Comparison of ENCODE assay signal across 10 mouse cellular contexts in the genomic region with DNA sequence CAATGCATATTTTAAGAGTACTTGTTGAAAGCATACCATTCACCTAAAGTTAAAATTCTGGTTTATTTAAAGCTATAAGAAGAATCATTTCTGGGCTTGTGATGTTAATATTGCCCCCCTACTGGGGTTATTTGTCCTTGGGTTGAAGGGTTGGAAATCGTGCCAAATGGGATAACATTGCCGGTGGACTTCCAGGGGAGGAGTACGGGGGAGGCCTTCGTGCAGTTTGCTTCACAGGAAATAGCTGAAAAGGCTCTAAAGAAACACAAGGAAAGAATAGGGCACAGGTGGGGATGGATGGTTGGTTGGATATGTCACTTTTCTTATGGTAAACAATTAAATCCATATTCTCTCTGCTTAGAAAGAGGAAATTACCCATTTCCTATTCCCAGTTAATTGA. TPM values are rescaled to one million over a fixed set of nuclear protein-coding genes. Genes with fewer than 3 reads are reported as not detected.
DNase-seq lines count a peak whose midpoint lies in the region; ATAC-seq and TF ChIP-seq lines count a peak whose summit lies in the region.
"Had no signal": no experiment of that assay in that cellular context is flagged by ENCODE, and none has a peak within 500 bp of the region (broad histone marks: within the 10 kb centered on the region; RNA-seq: fewer than 3 reads in every experiment).

No protein-coding gene starts in this region.

- H3K27me3 ChIP-seq in heart, embryonic 12.5 days (replicated peaks) = no peaks in the 10 kb centered on the region
- no peaks in the 10 kb centered on the region for H3K27me3 ChIP-seq in MEL (ENCODE audit: control insufficient read depth in 1 of 2, insufficient read depth in 2 of 2, low read length in 2 of 2)
- no peaks in the 10 kb centered on the region for H3K27me3 ChIP-seq in hindbrain, embryonic 12.5 days
- peaks cover 2% of the 10 kb centered on the region; the same call in 1 of the 2 replicates for H3K27me3 ChIP-seq in midbrain, embryonic 10.5 days (ENCODE audit: low read depth, poor library complexity, severe bottlenecking)

- H3K4me3 ChIP-seq in heart, embryonic 12.5 days = peak overlapping the region; percentile 18
- H3K4me3 ChIP-seq in MEL (ENCODE audit: control insufficient read depth in 1 of 2, insufficient read depth in 1 of 2, low read depth in 2 of 2, low read length in 2 of 2) = no peak overlapping the region; a peak in 1 of 4 replicates
- peak overlapping the region; percentile 18; the same call in 1 of the 2 replicates for H3K4me3 ChIP-seq in hindbrain, embryonic 12.5 days
- H3K4me3 ChIP-seq in midbrain, embryonic 10.5 days = peak overlapping the region; percentile 39

- no peak for TF ChIP-seq CTCF in MEL (IDR thresholded peaks at IDR 0.05 in 2 of 3, conservative IDR thresholded peaks at IDR 0.05 in 1 of 3; ENCODE audit: control insufficient read depth in 1 of 3, insufficient read depth in 1 of 3, low read depth in 2 of 3, low read length in 3 of 3, poor library complexity in 1 of 3, severe bottlenecking in 1 of 3)

- no peak for DNase-seq in heart, adult 9 months (ENCODE audit: low spot score in 2 of 2)
- DNase-seq in MEL (ENCODE audit: low read depth, low spot score) = no peak
- DNase-seq in midbrain, embryonic 10.5 days (ENCODE audit: low spot score) = no peak
- DNase-seq in right cerebral cortex, postnatal 14 days = no peak
- no peak for DNase-seq in frontal cortex, postnatal 25 days (ENCODE audit: low spot score in 2 of 2)
- DNase-seq in cerebellum, adult 11-12 months = no peak
- DNase-seq: gastrocnemius, postnatal 25 days; lung, postnatal 14 days had no signal

- no peak overlapping the region for H3K27ac ChIP-seq in heart, embryonic 12.5 days (ENCODE audit: poor library complexity, severe bottlenecking)
- H3K27ac ChIP-seq in MEL (ENCODE audit: control insufficient read depth, low read depth, low read length) = no peak overlapping the region
- H3K27ac ChIP-seq in hindbrain, embryonic 12.5 days = no peak overlapping the region
- H3K27ac ChIP-seq in midbrain, embryonic 10.5 days (replicated peaks) = no peak overlapping the region

- H3K4me1 ChIP-seq in heart, embryonic 12.5 days (replicated peaks) = peaks cover 8% of the 10 kb centered on the region
- peaks cover 0 to 7% of the 10 kb centered on the region in 2 experiments; a peak in 3 of 4 replicates for H3K4me1 ChIP-seq in MEL (ENCODE audit: control insufficient read depth in 1 of 2, insufficient read depth in 2 of 2, low read length in 2 of 2)
- H3K4me1 ChIP-seq in hindbrain, embryonic 12.5 days = peaks cover 17% of the 10 kb centered on the region
- H3K4me1 ChIP-seq in midbrain, embryonic 10.5 days = peaks cover 37% of the 10 kb centered on the region

- peaks cover 43% of the 10 kb centered on the region for H3K36me3 ChIP-seq in heart, embryonic 12.5 days
- peaks cover 42 to 70% of the 10 kb centered on the region in 2 experiments for H3K36me3 ChIP-seq in MEL (ENCODE audit: control insufficient read depth in 1 of 2, insufficient read depth in 2 of 2, low read length in 2 of 2)
- peaks cover 38% of the 10 kb centered on the region for H3K36me3 ChIP-seq in hindbrain, embryonic 12.5 days
- peaks cover 78% of the 10 kb centered on the region for H3K36me3 ChIP-seq in midbrain, embryonic 10.5 days

- no peaks in the 10 kb centered on the region for H3K9me3 ChIP-seq in heart, embryonic 12.5 days (replicated peaks)
- no peaks in the 10 kb centered on the region for H3K9me3 ChIP-seq in MEL (replicated peaks; ENCODE audit: insufficient read depth, low read length)
- no peaks in the 10 kb centered on the region for H3K9me3 ChIP-seq in hindbrain, embryonic 12.5 days (replicated peaks)
- H3K9me3 ChIP-seq in midbrain, embryonic 10.5 days (replicated peaks) = no peaks in the 10 kb centered on the region

- 38% methylated on average over 4 of the region's 4 CpGs for WGBS in heart, embryonic 12.5 days
- WGBS in hindbrain, embryonic 12.5 days = 43% methylated on average over 4 of the region's 4 CpGs
- WGBS in midbrain, embryonic 10.5 days = 74% methylated on average over 4 of the region's 4 CpGs

- peaks cover 33% of the 10 kb centered on the region for H3K79me2 ChIP-seq in MEL (ENCODE audit: control insufficient read depth, insufficient read depth, low read length, poor library complexity)

- no peak for TF ChIP-seq EP300 in MEL (IDR thresholded peaks at IDR 0.05; ENCODE audit: low read depth in 1 of 2, low read length in 2 of 2)

- no peak; a peak in 2 of 4 replicates for TF ChIP-seq POLR2A in MEL (IDR thresholded peaks at IDR 0.05; ENCODE audit: control insufficient read depth in 1 of 2, insufficient read depth in 1 of 2, low read depth in 1 of 2, low read length in 2 of 2, poor library complexity in 1 of 2)

- no peak for ATAC-seq in heart, embryonic 12.5 days (ENCODE audit: insufficient number of reproducible peaks, low FRiP score)
- ATAC-seq in hindbrain, embryonic 12.5 days (ENCODE audit: low FRiP score) = no peak

- no peak overlapping the region for H3K9ac ChIP-seq in heart, embryonic 12.5 days
- H3K9ac ChIP-seq in MEL (ENCODE audit: control insufficient read depth, low read depth, low read length, poor library complexity, severe bottlenecking) = 0 out of 2 replicates have a peak overlapping the region, but pooled peaks have one; percentile 3
- H3K9ac ChIP-seq in hindbrain, embryonic 12.5 days = no peak overlapping the region

- no peak for TF ChIP-seq RAD21 in MEL (IDR thresholded peaks at IDR 0.05; ENCODE audit: low read depth, low read length)

- H3K4me2 ChIP-seq in heart, embryonic 12.5 days = peak overlapping the region; percentile 52
- peak overlapping the region; percentile 51 for H3K4me2 ChIP-seq in hindbrain, embryonic 12.5 days (replicated peaks)

TF ChIP-seq in MEL, 35 proteins besides CTCF, POLR2A, EP300 and RAD21:
- TF ChIP-seq POLR2AphosphoS2 (IDR thresholded peaks at IDR 0.05; ENCODE audit: low read length) (peak; percentile 4; the same call in 1 of the 2 replicates), ZC3H11A (IDR thresholded peaks at IDR 0.05; ENCODE audit: low read depth, low read length) (no peak), CHD1 (IDR thresholded peaks at IDR 0.05; ENCODE audit: low read depth, low read length) (0 out of 2 replicates have a peak, but pooled peaks have one; percentile 9), HCFC1 (IDR thresholded peaks at IDR 0.05; ENCODE audit: low read depth, low read length) (no peak), USF2 (IDR thresholded peaks at IDR 0.05; ENCODE audit: borderline replicate concordance in 1 of 2, insufficient read depth in 1 of 2, low read depth in 1 of 2, low read length in 2 of 2) (no peak)
TF ChIP-seq in MEL: peak in this region for 2.

RNA-seq across cellular contexts. Expression of a gene that starts 4.5 kb away (rescaled TPM):
- polyA plus RNA-seq in heart, embryonic 12.5 days (2016; fragmentation: Nextera tagmentation; extraction: Ambion mirVana) = 255 and 272 TPM in 2 replicates
- total RNA-seq in MEL (2012; rRNA removed) = 227 and 232 TPM in 2 replicates
- polyA plus RNA-seq in MEL (2012; ENCODE audit: insufficient read depth in 1 of 2, insufficient read length in 2 of 2, low read depth in 1 of 2, low replicate concordance in 2 of 2, missing spikeins in 1 of 2) = 100 to 1,000 TPM; 425 to 552 TPM
- 623 and 641 TPM in 2 replicates for polyA plus RNA-seq in hindbrain, embryonic 12.5 days (2016; fragmentation: Nextera tagmentation; extraction: Ambion mirVana)
- 612 and 627 TPM in 2 replicates for polyA plus RNA-seq in midbrain, embryonic 10.5 days (2016; fragmentation: Nextera tagmentation; extraction: Ambion mirVana)

RNA-seq across cellular contexts. Expression of a gene that starts 27.0 kb away (rescaled TPM):
- polyA plus RNA-seq in heart, embryonic 12.5 days (2016; fragmentation: Nextera tagmentation; extraction: Ambion mirVana) = 0.26 TPM in 1 of 2 replicates, not detected in the other
- 0.23 and 0.42 TPM in 2 replicates for total RNA-seq in MEL (2012; rRNA removed)
- polyA plus RNA-seq in MEL (2012; ENCODE audit: insufficient read depth in 1 of 2, insufficient read length in 2 of 2, low read depth in 1 of 2, low replicate concordance in 2 of 2, missing spikeins in 1 of 2) = under 1 TPM in 1 of 2 experiments, not detected in 1; 0.31 TPM
- 0.65 TPM in 1 of 2 replicates, not detected in the other for polyA plus RNA-seq in hindbrain, embryonic 12.5 days (2016; fragmentation: Nextera tagmentation; extraction: Ambion mirVana)
- 0.20 and 0.35 TPM in 2 replicates for polyA plus RNA-seq in midbrain, embryonic 10.5 days (2016; fragmentation: Nextera tagmentation; extraction: Ambion mirVana)
- total RNA-seq: gastrocnemius, postnatal 25 days had no signal

RNA-seq across cellular contexts. Expression of a gene that starts 49.6 kb away (rescaled TPM):
- polyA plus RNA-seq in heart, embryonic 12.5 days (2016; fragmentation: Nextera tagmentation; extraction: Ambion mirVana) = 19.6 and 21.8 TPM in 2 replicates
- total RNA-seq in MEL (2012; rRNA removed) = 13.8 and 18.4 TPM in 2 replicates
- polyA plus RNA-seq in MEL (2012; ENCODE audit: insufficient read depth in 1 of 2, insufficient read length in 2 of 2, low read depth in 1 of 2, low replicate concordance in 2 of 2, missing spikeins in 1 of 2) = 10 to 100 TPM in 1 of 2 experiments, not detected in 1; 17.8 TPM
- polyA plus RNA-seq in hindbrain, embryonic 12.5 days (2016; fragmentation: Nextera tagmentation; extraction: Ambion mirVana) = 25.8 and 26.7 TPM in 2 replicates
- polyA plus RNA-seq in midbrain, embryonic 10.5 days (2016; fragmentation: Nextera tagmentation; extraction: Ambion mirVana) = 21.1 and 22.3 TPM in 2 replicates

RNA-seq across cellular contexts. Expression of a gene that starts 55.8 kb away (rescaled TPM):
- polyA plus RNA-seq in heart, embryonic 12.5 days (2016; fragmentation: Nextera tagmentation; extraction: Ambion mirVana) = 331 and 334 TPM in 2 replicates
- total RNA-seq in MEL (2012; rRNA removed) = 785 and 867 TPM in 2 replicates
- 100 to 1,000 TPM; 390 to 464 TPM for polyA plus RNA-seq in MEL (2012; ENCODE audit: insufficient read depth in 1 of 2, insufficient read length in 2 of 2, low read depth in 1 of 2, low replicate concordance in 2 of 2, missing spikeins in 1 of 2)
- polyA plus RNA-seq in hindbrain, embryonic 12.5 days (2016; fragmentation: Nextera tagmentation; extraction: Ambion mirVana) = 308 and 311 TPM in 2 replicates
- polyA plus RNA-seq in midbrain, embryonic 10.5 days (2016; fragmentation: Nextera tagmentation; extraction: Ambion mirVana) = 324 and 343 TPM in 2 replicates

Comparison
In these comparisons a context has a peak if more than half of its experiments do, and no peak if none do; other contexts are left out.
1. H3K4me3 ChIP-seq: peak in heart, embryonic 12.5 days (single experiment), hindbrain, embryonic 12.5 days (single experiment) and midbrain, embryonic 10.5 days (single experiment); none in MEL (0 of 2).